Mouse (Mus musculus): ENCODE results near the gene Olfr1416. TPM values are rescaled to one million over a fixed set of nuclear protein-coding genes. Genes with fewer than 3 reads are reported as not detected.
A peak's percentile ranks its signal among the peaks of the same experiment; 100 is the strongest.
"Not testable (repeated sequence)": the region's sequence is repeated elsewhere in the genome, so short reads cannot be mapped to it uniquely, and the experiment has no call there.

Olfr1416 gene
- polyA plus RNA-seq (2012; rRNA removed): not detected in 2 replicates

DNA sequence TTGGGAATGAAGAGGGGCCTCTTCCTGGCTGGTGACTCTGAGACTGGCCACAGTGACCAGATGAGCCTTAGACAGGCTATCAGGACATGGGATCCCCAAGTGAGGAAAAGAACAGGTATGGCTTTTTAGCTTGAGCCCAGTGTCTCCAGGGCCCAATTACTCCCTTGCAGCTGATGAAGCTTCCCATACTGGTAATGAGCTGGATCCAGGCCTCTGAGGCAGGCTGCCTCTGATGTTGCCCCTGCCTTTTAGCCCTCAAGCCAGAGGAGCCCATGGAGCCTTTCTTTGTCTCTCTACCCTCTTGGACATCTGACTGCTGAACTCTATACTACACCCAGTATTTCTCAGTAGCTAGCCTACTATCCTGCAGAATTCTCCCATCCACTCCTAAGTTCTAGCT is at the start of gene Olfr1416:
Gene Olfr1416 (minus strand): TSS at position 101 of the 400 bp plus-strand sequence.
- no peak for DNase-seq
- H3K27ac ChIP-seq (ENCODE audit: insufficient read depth, low read depth, low read length): no peak within 1 kb of the TSS
- no peak within 1 kb of the TSS for H3K4me3 ChIP-seq (ENCODE audit: insufficient read depth, low read depth, low read length)
- no peaks in the 10 kb centered on the region for H3K27me3 ChIP-seq (replicated peaks; ENCODE audit: control insufficient read depth, insufficient read depth, low read length)
- TF ChIP-seq CTCF (conservative IDR thresholded peaks at IDR 0.05; ENCODE audit: insufficient read depth, insufficient read length, low read depth, low read length) (no peak), POLR2A (IDR thresholded peaks at IDR 0.05; ENCODE audit: low read depth, low read length) (no peak)
- no peaks in the 10 kb centered on the region for H3K36me3 ChIP-seq (ENCODE audit: control insufficient read depth, insufficient read depth, low read length)
- H3K4me1 ChIP-seq (ENCODE audit: control insufficient read depth, insufficient read depth, low read length): no peaks in the 10 kb centered on the region

DNA sequence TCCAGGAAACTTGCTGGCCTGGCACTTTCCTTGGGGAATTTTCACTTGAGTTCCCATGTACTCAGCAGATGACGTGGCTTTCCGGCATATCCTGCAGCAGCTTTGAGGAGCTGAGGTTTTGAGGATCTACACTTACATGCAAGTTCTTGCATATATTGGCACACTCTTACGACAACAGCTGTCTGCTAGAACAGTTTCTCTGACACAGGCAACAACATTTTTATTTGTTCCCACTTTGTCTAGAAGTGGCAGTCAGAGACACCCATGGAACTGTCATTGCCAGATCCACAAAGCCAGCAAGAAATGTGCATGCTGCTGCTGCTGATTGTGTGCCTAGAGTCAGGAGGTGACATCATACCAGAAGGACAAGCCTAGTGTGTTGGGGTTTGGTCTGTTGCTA is 38.9 kb upstream of the Olfr1416 start:
- Histone ChIP-seq H3K27me3 (replicated peaks; ENCODE audit: control insufficient read depth, insufficient read depth, low read length) (no peaks in the 10 kb centered on the region), H3K4me3 (ENCODE audit: insufficient read depth, low read depth, low read length) (no peak overlapping the region), H3K36me3 (ENCODE audit: control insufficient read depth, insufficient read depth, low read length) (no peaks in the 10 kb centered on the region), H3K4me1 (ENCODE audit: control insufficient read depth, insufficient read depth, low read length) (no peaks in the 10 kb centered on the region), H3K27ac (ENCODE audit: insufficient read depth, low read depth, low read length) (no peak overlapping the region)
- no peak for DNase-seq
- TF ChIP-seq POLR2A (IDR thresholded peaks at IDR 0.05; ENCODE audit: low read depth, low read length): no peak
- TF ChIP-seq CTCF (conservative IDR thresholded peaks at IDR 0.05; ENCODE audit: insufficient read depth, insufficient read length, low read depth, low read length): no peak
- 79% methylated on average over 3 of the region's 3 CpGs for WGBS

DNA sequence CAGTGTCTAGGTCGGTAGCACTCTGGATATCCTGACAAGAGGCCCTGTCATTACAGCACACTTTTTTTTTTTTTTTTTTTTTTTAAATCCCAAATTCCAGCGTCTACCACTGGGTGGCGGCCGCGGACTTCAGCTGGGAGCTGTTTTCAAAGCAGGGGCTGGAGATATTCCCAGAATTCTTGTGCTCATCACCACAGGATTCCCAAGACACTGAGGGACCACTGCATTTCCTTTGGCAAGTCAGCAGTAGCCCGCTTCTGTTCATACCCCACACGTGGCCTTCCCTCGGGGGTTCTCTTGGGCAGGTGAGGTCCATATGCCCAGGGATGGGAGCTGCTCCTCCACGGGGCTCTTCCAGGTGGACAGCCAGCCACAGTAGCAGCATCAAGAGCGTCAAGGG is 36.5 kb upstream of the Olfr1416 start:
- Histone ChIP-seq H3K36me3 (ENCODE audit: control insufficient read depth, insufficient read depth, low read length) (no peaks in the 10 kb centered on the region), H3K4me3 (ENCODE audit: insufficient read depth, low read depth, low read length) (no peak overlapping the region), H3K27ac (ENCODE audit: insufficient read depth, low read depth, low read length) (no peak overlapping the region), H3K27me3 (replicated peaks; ENCODE audit: control insufficient read depth, insufficient read depth, low read length) (no peaks in the 10 kb centered on the region), H3K4me1 (ENCODE audit: control insufficient read depth, insufficient read depth, low read length) (no peaks in the 10 kb centered on the region)
- TF ChIP-seq CTCF (conservative IDR thresholded peaks at IDR 0.05; ENCODE audit: insufficient read depth, insufficient read length, low read depth, low read length) (peak; percentile 45), POLR2A (IDR thresholded peaks at IDR 0.05; ENCODE audit: low read depth, low read length) (no peak)
- DNase-seq: peak; percentile 12
- 17% methylated on average over 10 of the region's 10 CpGs for WGBS

DNA sequence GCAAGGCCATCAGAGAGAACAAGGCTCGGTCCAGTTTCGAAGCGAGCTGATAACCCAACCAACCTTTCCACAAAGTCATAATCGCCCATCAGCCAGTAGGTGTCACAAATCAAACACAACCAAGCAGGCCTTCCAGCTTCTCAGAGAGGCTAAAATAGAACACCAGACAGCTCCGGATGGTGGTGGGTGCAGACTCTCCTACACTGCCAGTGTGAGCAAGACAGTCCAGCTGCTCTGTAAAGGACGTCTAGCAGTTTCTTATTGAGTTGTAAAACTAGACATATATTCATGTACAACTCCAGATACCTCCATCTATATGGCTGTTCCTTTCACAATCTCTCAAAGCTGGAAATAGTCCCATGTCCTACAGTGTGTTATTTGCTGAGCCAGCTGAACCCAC is 34.1 kb upstream of the Olfr1416 start:
- no peak for DNase-seq
- Histone ChIP-seq H3K4me1 (ENCODE audit: control insufficient read depth, insufficient read depth, low read length) (no peaks in the 10 kb centered on the region), H3K27ac (ENCODE audit: insufficient read depth, low read depth, low read length) (no peak overlapping the region), H3K4me3 (ENCODE audit: insufficient read depth, low read depth, low read length) (no peak overlapping the region), H3K27me3 (replicated peaks; ENCODE audit: control insufficient read depth, insufficient read depth, low read length) (no peaks in the 10 kb centered on the region), H3K36me3 (ENCODE audit: control insufficient read depth, insufficient read depth, low read length) (no peaks in the 10 kb centered on the region)
- 79% methylated on average over 6 of the region's 6 CpGs for WGBS
- no peak for TF ChIP-seq POLR2A (IDR thresholded peaks at IDR 0.05; ENCODE audit: low read depth, low read length)
- no peak for TF ChIP-seq CTCF (conservative IDR thresholded peaks at IDR 0.05; ENCODE audit: insufficient read depth, insufficient read length, low read depth, low read length)

DNA sequence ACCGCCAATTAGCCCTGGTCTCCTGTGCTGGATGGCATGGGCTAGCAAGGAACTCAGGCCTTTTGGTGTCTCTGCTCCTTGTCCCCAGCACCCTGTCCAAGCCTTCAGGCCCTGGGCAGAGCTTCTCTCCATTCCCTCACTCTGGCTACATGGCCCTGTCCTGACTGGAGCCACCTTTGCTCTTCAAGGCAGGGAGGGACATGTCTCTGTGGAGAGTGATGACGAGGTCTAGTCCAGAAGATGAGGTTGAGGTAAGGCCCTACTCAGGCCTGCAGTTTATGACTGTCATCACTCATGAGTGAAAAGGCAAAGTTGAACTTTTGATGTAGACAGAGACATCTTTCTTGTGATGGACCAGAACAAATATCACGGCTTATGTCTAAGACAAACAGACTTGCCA is 33.6 kb upstream of the Olfr1416 start, which contains the start of gene Olfr1414:
Gene Olfr1414 (minus strand): TSS at position 101 of the 400 bp plus-strand sequence.
- no peaks in the 10 kb centered on the region for H3K36me3 ChIP-seq (ENCODE audit: control insufficient read depth, insufficient read depth, low read length)
- no peak within 1 kb of the TSS for H3K4me3 ChIP-seq (ENCODE audit: insufficient read depth, low read depth, low read length)
- H3K4me1 ChIP-seq (ENCODE audit: control insufficient read depth, insufficient read depth, low read length): no peaks in the 10 kb centered on the region
- 82% methylated on average over 3 of the region's 3 CpGs for WGBS
- no peak for DNase-seq
- TF ChIP-seq CTCF (conservative IDR thresholded peaks at IDR 0.05; ENCODE audit: insufficient read depth, insufficient read length, low read depth, low read length): no peak
- no peak for TF ChIP-seq POLR2A (IDR thresholded peaks at IDR 0.05; ENCODE audit: low read depth, low read length)
- no peaks in the 10 kb centered on the region for H3K27me3 ChIP-seq (replicated peaks; ENCODE audit: control insufficient read depth, insufficient read depth, low read length)
- H3K27ac ChIP-seq (ENCODE audit: insufficient read depth, low read depth, low read length): no peak within 1 kb of the TSS

DNA sequence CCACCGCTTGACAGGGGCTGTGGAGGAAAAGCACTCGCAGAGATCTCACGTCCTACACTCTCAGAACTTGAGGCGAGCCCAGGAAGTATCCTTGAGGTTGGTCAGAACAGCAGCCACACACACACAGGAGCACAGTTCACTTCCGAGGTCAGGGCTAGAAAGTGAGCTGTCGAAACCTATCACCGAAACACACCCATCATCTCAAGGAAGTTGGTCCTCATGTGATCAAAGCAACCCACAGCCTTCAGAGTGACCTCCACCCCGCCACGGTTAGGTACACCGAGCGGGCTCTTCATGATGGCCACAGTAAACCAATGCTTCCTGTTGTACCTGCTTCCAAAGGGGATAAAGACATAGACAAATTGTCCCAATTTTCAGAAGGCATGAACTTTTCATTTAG is 30.5 kb upstream of the Olfr1416 start:
- Histone ChIP-seq H3K4me3 (ENCODE audit: insufficient read depth, low read depth, low read length) (no peak overlapping the region), H3K4me1 (ENCODE audit: control insufficient read depth, insufficient read depth, low read length) (no peaks in the 10 kb centered on the region), H3K27me3 (replicated peaks; ENCODE audit: control insufficient read depth, insufficient read depth, low read length) (no peaks in the 10 kb centered on the region), H3K27ac (ENCODE audit: insufficient read depth, low read depth, low read length) (no peak overlapping the region), H3K36me3 (ENCODE audit: control insufficient read depth, insufficient read depth, low read length) (no peaks in the 10 kb centered on the region)
- TF ChIP-seq CTCF (conservative IDR thresholded peaks at IDR 0.05; ENCODE audit: insufficient read depth, insufficient read length, low read depth, low read length) (no peak), POLR2A (IDR thresholded peaks at IDR 0.05; ENCODE audit: low read depth, low read length) (no peak)
- WGBS: 68% methylated on average over 11 of the region's 11 CpGs
- no peak for DNase-seq

DNA sequence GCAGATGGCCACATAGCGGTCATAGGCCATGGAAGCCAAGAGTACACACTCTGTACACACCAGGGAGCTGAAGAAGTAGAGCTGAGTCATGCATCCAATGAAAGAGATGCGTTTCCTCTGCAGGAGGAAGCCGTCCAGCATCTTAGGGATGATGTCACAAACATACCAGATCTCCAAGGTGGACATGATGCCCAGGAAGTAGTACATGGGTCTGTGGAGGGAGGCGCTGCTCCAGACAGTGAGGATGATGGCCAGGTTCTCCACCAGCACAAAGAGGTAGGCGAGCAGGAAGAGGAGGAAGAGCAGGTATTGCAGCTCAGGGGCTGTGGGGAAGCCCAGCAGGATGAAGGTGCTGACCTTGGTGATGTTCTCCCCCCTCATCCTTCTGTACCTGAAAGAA is 26.7 kb upstream of the Olfr1416 start:
- not testable (repeated sequence) for DNase-seq; H3K4me1 ChIP-seq (ENCODE audit: control insufficient read depth, insufficient read depth, low read length); H3K27ac ChIP-seq (ENCODE audit: insufficient read depth, low read depth, low read length); H3K36me3 ChIP-seq (ENCODE audit: control insufficient read depth, insufficient read depth, low read length); H3K4me3 ChIP-seq (ENCODE audit: insufficient read depth, low read depth, low read length); H3K27me3 ChIP-seq (replicated peaks; ENCODE audit: control insufficient read depth, insufficient read depth, low read length)
- WGBS: 86% methylated on average over 5 of the region's 5 CpGs

DNA sequence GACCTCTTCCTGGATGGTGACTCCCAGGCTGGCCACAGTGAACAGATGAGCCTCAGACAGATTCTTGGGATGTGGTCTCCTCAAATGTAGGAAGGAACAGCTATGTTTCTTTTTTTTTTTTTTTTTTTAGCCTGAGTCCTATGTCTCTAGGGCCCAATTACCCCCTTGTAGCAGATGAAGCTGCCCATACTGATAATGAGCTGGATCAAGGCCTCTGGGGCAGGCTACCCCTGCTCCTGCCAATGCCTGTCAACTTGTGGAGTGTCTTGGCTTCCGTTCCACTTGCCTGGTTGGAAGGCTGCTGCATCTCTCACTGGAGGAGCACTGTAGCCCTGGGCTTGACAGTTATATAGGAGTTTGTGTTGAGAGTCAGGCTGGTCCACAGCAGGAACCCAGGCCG is 11.1 kb upstream of the Olfr1416 start, which contains the start of gene Olfr1415:
Gene Olfr1415 (minus strand): TSS at position 101 of the 400 bp plus-strand sequence.
- Histone ChIP-seq H3K36me3 (ENCODE audit: control insufficient read depth, insufficient read depth, low read length) (no peaks in the 10 kb centered on the region), H3K4me3 (ENCODE audit: insufficient read depth, low read depth, low read length) (no peak within 1 kb of the TSS), H3K4me1 (ENCODE audit: control insufficient read depth, insufficient read depth, low read length) (no peaks in the 10 kb centered on the region), H3K27ac (ENCODE audit: insufficient read depth, low read depth, low read length) (no peak within 1 kb of the TSS), H3K27me3 (replicated peaks; ENCODE audit: control insufficient read depth, insufficient read depth, low read length) (no peaks in the 10 kb centered on the region)
- TF ChIP-seq CTCF (conservative IDR thresholded peaks at IDR 0.05; ENCODE audit: insufficient read depth, insufficient read length, low read depth, low read length) (no peak), POLR2A (IDR thresholded peaks at IDR 0.05; ENCODE audit: low read depth, low read length) (no peak)
- DNase-seq: no peak
- 78% methylated on average over 2 of the region's 2 CpGs for WGBS

Data from kidney, adult 2 months (tissue).